Mouse (Mus musculus) heart, adult 2 months (tissue): ENCODE results near the gene Prrt3. TPM values are rescaled to one million over a fixed set of nuclear protein-coding genes. Genes with fewer than 3 reads are reported as not detected.

ENCODE experiments used
- DNase-seq, 2 experiments: peaks; one replicate each; pipeline ENCODE4 v3.0.0; 2021
- H3K27ac ChIP-seq: fragments of 200-600 bp; 2 replicates; pipeline ENCODE4 v1.8.1; 2022
- H3K27me3 ChIP-seq: fragments of 200-500 bp; 2 replicates; pipeline ENCODE4 v1.6.1; 2012; ENCODE audit warnings: mild to moderate bottlenecking, low read length, inconsistent platforms, mixed read lengths; ENCODE audit not compliant: control insufficient read depth, insufficient read depth
- H3K36me3 ChIP-seq: fragments of 200-500 bp; 2 replicates; pipeline ENCODE4 v1.6.1; 2012; ENCODE audit warnings: low read length, inconsistent platforms; ENCODE audit not compliant: control insufficient read depth, insufficient read depth
- H3K4me1 ChIP-seq: fragments of 200-500 bp; 2 replicates; pipeline ENCODE4 v1.6.1; 2011; ENCODE audit warnings: low read length; ENCODE audit not compliant: control insufficient read depth, insufficient read depth
- H3K4me3 ChIP-seq: fragments of 200-600 bp; 2 replicates; pipeline ENCODE4 v1.8.1; 2022
- H3K79me2 ChIP-seq: fragments of 200-500 bp; replicated peaks from 2 replicates; pipeline ENCODE4 v1.6.1; 2012; ENCODE audit warnings: mild to moderate bottlenecking, inconsistent platforms, low read length, moderate library complexity, mixed read lengths; ENCODE audit not compliant: control insufficient read depth, insufficient read depth
- H3K9ac ChIP-seq: fragments of 200-500 bp; 2 replicates; pipeline ENCODE4 v1.6.1; 2012; ENCODE audit warnings: low read depth, mild to moderate bottlenecking, control low read depth, inconsistent platforms, low read length, mixed read lengths
- CTCF ChIP-seq: fragments of 200-600 bp; IDR thresholded peaks from 2 replicates; pipeline ENCODE4 v1.8.1; 2022; ENCODE audit warnings: antibody characterized with exemption, mild to moderate bottlenecking, moderate library complexity
- EP300 ChIP-seq: fragments of 200-500 bp; IDR thresholded peaks from 2 replicates; pipeline ENCODE4 v1.6.1; 2011; ENCODE audit warnings: low read depth, low read length, control low read depth; ENCODE audit not compliant: insufficient read depth
- POLR2A ChIP-seq: fragments of 200-500 bp; IDR thresholded peaks from 2 replicates; pipeline ENCODE4 v1.6.1; 2011; ENCODE audit warnings: mild to moderate bottlenecking, low read depth, low read length, control low read depth; ENCODE audit not compliant: insufficient read depth
- WGBS: fragments of 180-500 bp; shearing (Covaris S2); methylation state at CpG from one replicate; pipeline ENCODE4 v1.1.7; 2018; 5-methylcytosine and 5-hydroxymethylcytosine counted together
- intact Hi-C: fragments of 180-260 bp; cut with DNase I; formaldehyde crosslinking; loops from one replicate; pipeline ENCODE4 v1.15.1; 2025
- polyA plus RNA-seq: library from polyadenylated mRNA; depleted of rRNA; stranded (reverse); fragments of >200 nt; gene quantifications from 2 replicates; pipeline ENCODE4 v1.2.3, GENCODE M21; 2012
- total RNA-seq, 2 experiments: library from RNA; stranded (reverse); gene quantifications; 2 replicates each; pipeline ENCODE4 v1.2.3; 2021

Gene Prrt3
- total and polyA plus RNA-seq, 3 experiments = not detected

GRCm38 (mm10) chr6:113530932-113531839, 29.5 kb upstream of the Prrt3 start, which contains the start of the genes Emc3 and Fancd2:
Gene Emc3, minus strand, starts transcription at chr6:113531652.
Gene Fancd2, plus strand, starts transcription at chr6:113531682.
- TF ChIP-seq EP300 = 0 out of 2 replicates have a peak, but pooled peaks have one; percentile 46
- TF ChIP-seq POLR2A = peak; percentile 59
- TF ChIP-seq CTCF = no peak
- no peaks in the 10 kb centered on the region for H3K27me3 ChIP-seq
- H3K4me1 ChIP-seq = peaks cover 5% of the 10 kb centered on the region
- 1% methylated on average over 47 of the region's 47 CpGs for WGBS
- peak; percentile 91 to 98 for DNase-seq
- H3K9ac ChIP-seq = peak within 1 kb of the TSS; percentile 55
- H3K36me3 ChIP-seq = no peaks in the 10 kb centered on the region; the same call in 1 of the 2 replicates
- peak within 1 kb of the TSS; percentile 99 for H3K4me3 ChIP-seq
- intact Hi-C loops = loop anchor here (2.0 to 5.0 kb wide), 4 partner anchors 48 to 166 kb away; partner anchors contain the start of genes Brk1, Creld1, Fancd2os and Tatdn2
- peaks cover 3% of the 10 kb centered on the region; the same call in 1 of the 2 replicates for H3K79me2 ChIP-seq
- peak within 1 kb of the TSS; percentile 83 for H3K27ac ChIP-seq

GRCm38 (mm10) chr6:113523420-113523819, 21.7 kb upstream of the Prrt3 start:
- 52% methylated on average over 8 of the region's 8 CpGs for WGBS
- no peaks in the 10 kb centered on the region for H3K27me3 ChIP-seq
- DNase-seq = no peak
- TF ChIP-seq POLR2A (no peak), EP300 (no peak), CTCF (no peak)
- no peak overlapping the region for H3K9ac ChIP-seq
- H3K4me1 ChIP-seq = no peaks in the 10 kb centered on the region
- H3K4me3 ChIP-seq = no peak overlapping the region
- no peaks in the 10 kb centered on the region; the same call in 1 of the 2 replicates for H3K36me3 ChIP-seq
- H3K27ac ChIP-seq = no peak overlapping the region
- H3K79me2 ChIP-seq = peaks cover 3% of the 10 kb centered on the region; the same call in 1 of the 2 replicates
- intact Hi-C loops = no loop called here

GRCm38 (mm10) chr6:113522310-113522709, 20.6 kb upstream of the Prrt3 start:
- Histone ChIP-seq H3K4me1 (peaks cover 1% of the 10 kb centered on the region; the same call in 1 of the 2 replicates), H3K9ac (no peak overlapping the region), H3K27ac (no peak overlapping the region), H3K27me3 (no peaks in the 10 kb centered on the region), H3K79me2 (peaks cover 3% of the 10 kb centered on the region; the same call in 1 of the 2 replicates), H3K36me3 (no peaks in the 10 kb centered on the region; the same call in 1 of the 2 replicates), H3K4me3 (no peak overlapping the region)
- TF ChIP-seq POLR2A = no peak
- no peak for TF ChIP-seq CTCF
- TF ChIP-seq EP300 = no peak
- WGBS = 60% methylated on average over 1 of the region's 1 CpGs
- no peak for DNase-seq
- intact Hi-C loops = no loop called here

- H3K9ac ChIP-seq = no peak overlapping the region
- H3K36me3 ChIP-seq = no peaks in the 10 kb centered on the region; the same call in 1 of the 2 replicates
- intact Hi-C loops = no loop called here
- no peaks in the 10 kb centered on the region for H3K27me3 ChIP-seq
- no peak overlapping the region for H3K27ac ChIP-seq
- 63% methylated on average over 8 of the region's 8 CpGs for WGBS
- DNase-seq = no peak
- H3K79me2 ChIP-seq = no peaks in the 10 kb centered on the region
- TF ChIP-seq POLR2A (no peak), EP300 (no peak), CTCF (no peak)
- peaks cover 1% of the 10 kb centered on the region; the same call in 1 of the 2 replicates for H3K4me1 ChIP-seq
- no peak overlapping the region for H3K4me3 ChIP-seq
These were observed 15.8 kb upstream of the Prrt3 start for GRCm38 (mm10) chr6:113517434-113518080.

GRCm38 (mm10) chr6:113514600-113514999, 12.9 kb upstream of the Prrt3 start:
- H3K4me1 ChIP-seq = peaks cover 1% of the 10 kb centered on the region; the same call in 1 of the 2 replicates
- WGBS = 99% methylated on average over 3 of the region's 3 CpGs
- H3K4me3 ChIP-seq = no peak overlapping the region
- H3K36me3 ChIP-seq = no peaks in the 10 kb centered on the region; the same call in 1 of the 2 replicates
- intact Hi-C loops = no loop called here
- no peak overlapping the region for H3K27ac ChIP-seq
- no peaks in the 10 kb centered on the region for H3K79me2 ChIP-seq
- H3K27me3 ChIP-seq = no peaks in the 10 kb centered on the region
- no peak for DNase-seq
- H3K9ac ChIP-seq = no peak overlapping the region
- TF ChIP-seq CTCF (no peak), POLR2A (no peak), EP300 (no peak)
